Mouse (Mus musculus) ES-E14 (cell line): Measurements from ENCODE around the gene Nrsn1. TPM values are rescaled to one million over a fixed set of nuclear protein-coding genes. Genes with fewer than 3 reads are reported as not detected.
A peak's percentile ranks its signal among the peaks of the same experiment; 100 is the strongest.

Source experiments
- DNase-seq: peaks from one replicate; pipeline ENCODE4 v3.0.0-alpha.2; 2013; ENCODE audit warnings: low read depth, low spot score
- H3K27ac ChIP-seq: 2 replicates; pipeline ENCODE4 v1.5.1; 2012; ENCODE audit warnings: low read depth, mild to moderate bottlenecking, low read length, moderate library complexity, mixed read lengths; ENCODE audit not compliant: poor library complexity, insufficient read depth, severe bottlenecking
- H3K36me3 ChIP-seq: 2 replicates; pipeline ENCODE4 v1.6.1; 2012; ENCODE audit warnings: mild to moderate bottlenecking, low read length, moderate library complexity, mixed read lengths; ENCODE audit not compliant: control insufficient read depth, poor library complexity, insufficient read depth, severe bottlenecking
- H3K4me1 ChIP-seq, 2 experiments: fragments of 150-350 bp in 1 of 2; sonication (generic) in 1 of 2; 2 replicates each; pipeline ENCODE4 v1.6.1; 2012; ENCODE audit warnings: low read length in 2 of 2, mild to moderate bottlenecking in 1 of 2, mixed read lengths in 1 of 2; ENCODE audit not compliant: control insufficient read depth in 2 of 2, insufficient read depth in 2 of 2, poor library complexity in 1 of 2
- H3K4me3 ChIP-seq, 2 experiments: fragments of 150-350 bp in 1 of 2; sonication (generic) in 1 of 2; 2 replicates each; pipeline ENCODE4 v1.5.1; 2012; ENCODE audit warnings: low read length in 2 of 2, low read depth in 1 of 2, mild to moderate bottlenecking in 1 of 2, mixed read lengths in 1 of 2; ENCODE audit not compliant: insufficient read depth in 1 of 2, poor library complexity in 1 of 2, severe bottlenecking in 1 of 2
- H3K9ac ChIP-seq: 2 replicates; pipeline ENCODE4 v1.6.1; 2012; ENCODE audit warnings: low read depth, mild to moderate bottlenecking, low read length, mixed read lengths; ENCODE audit not compliant: poor library complexity, insufficient read depth, severe bottlenecking
- H3K9me3 ChIP-seq: fragments of 150-350 bp; sonication (generic); 2 replicates; pipeline ENCODE4 v1.6.1; 2012; ENCODE audit warnings: low read depth, mild to moderate bottlenecking, low read length; ENCODE audit not compliant: control insufficient read depth, insufficient read depth
- CHD2 ChIP-seq: IDR thresholded peaks from 2 replicates; pipeline ENCODE4 v1.6.1; 2014; ENCODE audit warnings: mild to moderate bottlenecking, low read depth, low read length, inconsistent platforms
- HCFC1 ChIP-seq: IDR thresholded peaks from 2 replicates; pipeline ENCODE4 v1.6.1; 2012; ENCODE audit warnings: low read length, inconsistent platforms, borderline replicate concordance; ENCODE audit not compliant: insufficient read depth
- MAFK ChIP-seq: IDR thresholded peaks from 2 replicates; pipeline ENCODE4 v1.6.1; 2014; ENCODE audit warnings: mild to moderate bottlenecking, low read depth, low read length, inconsistent platforms; ENCODE audit not compliant: insufficient read depth
- ZC3H11A ChIP-seq: IDR thresholded peaks from 2 replicates; pipeline ENCODE4 v1.6.1; 2012; ENCODE audit warnings: low read depth, mild to moderate bottlenecking, inconsistent platforms, low read length, borderline replicate concordance
- ZNF384 ChIP-seq: IDR thresholded peaks from 2 replicates; pipeline ENCODE4 v1.6.1; 2012; ENCODE audit warnings: low read depth, low read length, inconsistent platforms
- in situ Hi-C, 2 experiments: fragments of 600-800 bp; cut with MboI; formaldehyde crosslinking; loops; one replicate each; pipeline ENCODE4 v1.15.1; 2025; ENCODE audit warnings: low sequenced_read_pairs in 2 of 2, inconsistent platforms in 1 of 2; ENCODE audit not compliant: unreplicated experiment in 2 of 2
- total RNA-seq: library from RNA; depleted of rRNA; stranded (reverse); fragments of 300-350 nt; gene quantifications from 2 replicates; pipeline ENCODE4 v1.2.3, GENCODE M21; 2012

Nrsn1 gene
- total RNA-seq, 1 experiment, result 0.71 TPM

DNA sequence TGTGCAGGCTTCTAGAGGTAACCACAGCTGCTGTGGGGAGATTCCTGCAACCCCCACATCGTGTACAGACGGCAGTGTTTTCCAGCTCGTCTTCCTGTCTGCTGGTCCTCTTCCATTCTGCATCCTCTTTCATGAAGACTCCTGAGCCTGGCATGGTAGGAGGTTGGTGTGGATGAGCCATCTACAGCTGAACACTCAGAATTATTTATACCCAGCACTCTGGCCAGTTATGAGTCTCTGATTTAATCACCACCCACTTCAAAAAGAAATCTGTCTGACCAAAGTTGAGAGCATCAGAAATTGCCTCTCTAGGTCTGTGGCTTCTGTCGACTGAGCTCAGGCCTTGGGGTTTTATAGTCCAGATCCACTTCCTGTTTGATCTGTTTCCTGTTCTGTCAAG, 1.9 kb upstream of the Nrsn1 start:
- H3K4me3 ChIP-seq, result no peak overlapping the region
- H3K9me3 ChIP-seq, result no peaks in the 10 kb centered on the region
- no peaks in the 10 kb centered on the region for H3K36me3 ChIP-seq
- TF ChIP-seq HCFC1 (no peak), MAFK (no peak), ZNF384 (no peak), CHD2 (no peak), ZC3H11A (no peak)
- in situ Hi-C loops, result no loop called here
- no peak overlapping the region for H3K27ac ChIP-seq
- H3K9ac ChIP-seq, result no peak overlapping the region
- no peak for DNase-seq
- H3K4me1 ChIP-seq, result peaks cover 0 to 2% of the 10 kb centered on the region in 2 experiments; a peak in 1 of 4 replicates

GRCm38 (mm10) chr13:25269569-25270268, 583 bp downstream of the Nrsn1 start:
- Histone ChIP-seq H3K9me3 (no peaks in the 10 kb centered on the region), H3K36me3 (no peaks in the 10 kb centered on the region), H3K9ac (peak overlapping the region; percentile 7; the same call in 1 of the 2 replicates), H3K27ac (no peak overlapping the region), H3K4me3 (peak overlapping the region; percentile 29 to 60), H3K4me1 (no peaks in the 10 kb centered on the region)
- TF ChIP-seq CHD2, result no peak
- no peak for TF ChIP-seq ZC3H11A
- no peak for TF ChIP-seq MAFK
- TF ChIP-seq HCFC1, result no peak
- TF ChIP-seq ZNF384, result no peak
- in situ Hi-C loops, result no loop called here
- DNase-seq, result peak; percentile 45

DNA sequence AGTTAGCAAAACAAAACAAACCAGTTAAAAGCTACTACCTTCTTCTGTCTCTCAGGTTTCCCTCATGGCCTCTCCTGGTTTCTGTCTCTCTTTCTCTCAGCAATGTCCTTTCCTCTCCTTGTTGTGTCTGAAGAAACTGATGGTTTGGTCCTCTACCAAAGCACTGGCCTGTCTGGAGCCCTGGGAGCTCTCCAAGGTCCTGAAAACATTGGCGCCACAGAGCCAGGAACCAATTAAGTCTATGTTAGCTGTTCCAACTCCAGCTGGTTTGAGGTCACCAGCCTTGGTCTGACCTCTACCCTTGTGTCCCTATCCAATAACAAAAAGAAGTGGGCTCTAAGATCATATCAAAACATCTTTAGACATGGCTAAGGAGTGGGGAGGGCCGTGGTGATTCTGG, 1.3 kb downstream of the Nrsn1 start:
- no peak overlapping the region for H3K27ac ChIP-seq
- H3K9ac ChIP-seq, result no peak overlapping the region
- in situ Hi-C loops, result no loop called here
- no peaks in the 10 kb centered on the region for H3K36me3 ChIP-seq
- DNase-seq, result peak; percentile 74
- no peaks in the 10 kb centered on the region for H3K4me1 ChIP-seq
- TF ChIP-seq ZC3H11A, result no peak
- no peak for TF ChIP-seq HCFC1
- no peak for TF ChIP-seq CHD2
- TF ChIP-seq MAFK, result no peak
- TF ChIP-seq ZNF384, result no peak
- no peaks in the 10 kb centered on the region for H3K9me3 ChIP-seq
- H3K4me3 ChIP-seq, result peak overlapping the region in 1 of 2 experiments; percentile 60; a peak in 1 of 4 replicates

DNA sequence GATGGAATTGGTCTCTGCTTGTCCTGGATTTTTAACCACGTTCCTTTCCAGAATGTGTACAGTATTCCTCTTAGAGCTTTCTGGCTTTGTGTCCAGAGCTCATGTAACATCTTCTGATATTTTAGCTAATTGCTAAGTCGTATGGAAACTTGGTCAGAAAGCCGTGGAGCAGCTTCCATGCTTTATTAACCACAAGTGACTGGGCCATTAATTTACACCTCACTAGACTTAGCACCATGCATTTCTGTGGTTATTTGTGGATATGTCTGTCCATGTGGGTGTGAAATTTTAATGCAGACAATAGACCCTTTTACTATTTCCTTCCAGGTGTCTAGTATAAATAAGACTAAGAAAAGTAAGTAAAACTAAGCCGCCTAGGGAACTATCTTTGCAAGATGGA, 7.6 kb downstream of the Nrsn1 start:
- in situ Hi-C loops, result no loop called here
- no peaks in the 10 kb centered on the region for H3K9me3 ChIP-seq
- no peaks in the 10 kb centered on the region for H3K36me3 ChIP-seq
- no peaks in the 10 kb centered on the region for H3K4me1 ChIP-seq
- H3K27ac ChIP-seq, result no peak overlapping the region
- TF ChIP-seq ZNF384 (no peak), CHD2 (no peak), ZC3H11A (no peak), HCFC1 (no peak), MAFK (no peak)
- no peak overlapping the region for H3K9ac ChIP-seq
- no peak for DNase-seq
- H3K4me3 ChIP-seq, result no peak overlapping the region
